Mouse (Mus musculus) adrenal gland, postnatal 25 days (tissue): Measurements from ENCODE around the gene Agbl5. TPM values are rescaled to one million over a fixed set of nuclear protein-coding genes. Genes with fewer than 3 reads are reported as not detected.
"Not testable (repeated sequence)": the region's sequence is repeated elsewhere in the genome, so short reads cannot be mapped to it uniquely, and the experiment has no call there.

ENCODE experiments used
- DNase-seq: peaks from one replicate; pipeline ENCODE4 v3.0.0; 2021; ENCODE audit warnings: mixed read lengths
- long read RNA-seq: library from polyadenylated mRNA; stranded (forward); transcript quantifications from one replicate; pipeline ENCODE4 v2.0.0, GENCODE M21; 2021
- total RNA-seq: library from RNA; stranded (reverse); gene quantifications from 2 replicates; pipeline ENCODE4 v1.2.3, GENCODE M21; 2021

The Agbl5 gene
- total RNA-seq, result 12.1 and 17.3 TPM in 2 replicates
- long read RNA-seq, partial matches to known transcripts, result 2 of 4 reads
- long read RNA-seq, other reads (novel, unspliced or antisense), result 2 of 4 reads

- peak; percentile 90 for DNase-seq
These were observed at the start of gene Agbl5 for GRCm38 (mm10) chr5:30888337-30889087. Gene Agbl5, plus strand, starts transcription at chr5:30888694.

GRCm38 (mm10) chr5:30839731-30840130 is 48.8 kb upstream of the Agbl5 start:
- DNase-seq, result no peak

GRCm38 (mm10) chr5:30841896-30842295 is 46.6 kb upstream of the Agbl5 start:
- DNase-seq, result no peak

- no peak for DNase-seq
These were observed 38.5 kb upstream of the Agbl5 start for GRCm38 (mm10) chr5:30849891-30850555.

GRCm38 (mm10) chr5:30850556-30850925 is 38.0 kb upstream of the Agbl5 start:
- DNase-seq, result no peak

- no peak for DNase-seq
These were observed 35.0 kb upstream of the Agbl5 start for GRCm38 (mm10) chr5:30853522-30853921.

GRCm38 (mm10) chr5:30855674-30856073 is 32.8 kb upstream of the Agbl5 start:
- no peak for DNase-seq

GRCm38 (mm10) chr5:30856124-30856523 is 32.4 kb upstream of the Agbl5 start:
- DNase-seq, result no peak

- no peak for DNase-seq
These were observed 24.6 kb upstream of the Agbl5 start for GRCm38 (mm10) chr5:30863852-30864251.

- no peak for DNase-seq
These were observed 24.2 kb upstream of the Agbl5 start for GRCm38 (mm10) chr5:30864322-30864721.

GRCm38 (mm10) chr5:30866871-30867270 is 21.6 kb upstream of the Agbl5 start:
- no peak for DNase-seq

GRCm38 (mm10) chr5:30867712-30868111 is 20.8 kb upstream of the Agbl5 start, which contains the start of gene Tmem214:
Gene Tmem214, plus strand, starts transcription at chr5:30868012.
- DNase-seq, result no peak

- DNase-seq, result no peak
These were observed 19.5 kb upstream of the Agbl5 start for GRCm38 (mm10) chr5:30868981-30869380.

GRCm38 (mm10) chr5:30869405-30870130 is 18.9 kb upstream of the Agbl5 start:
- DNase-seq, result peak; percentile 94

- DNase-seq, result no peak
These were observed 18.4 kb upstream of the Agbl5 start for GRCm38 (mm10) chr5:30870131-30870406.

GRCm38 (mm10) chr5:30872574-30872973 is 15.9 kb upstream of the Agbl5 start:
- no peak for DNase-seq

- DNase-seq, result no peak
These were observed 14.1 kb upstream of the Agbl5 start for GRCm38 (mm10) chr5:30874365-30874764.

- DNase-seq, result no peak
These were observed 9.9 kb upstream of the Agbl5 start for GRCm38 (mm10) chr5:30878616-30879015.

GRCm38 (mm10) chr5:30879347-30879943 is 9.0 kb upstream of the Agbl5 start:
- DNase-seq, result no peak

- not testable (repeated sequence) for DNase-seq
These were observed 6.7 kb upstream of the Agbl5 start for GRCm38 (mm10) chr5:30881839-30882238.

GRCm38 (mm10) chr5:30886209-30886608 is 2.3 kb upstream of the Agbl5 start:
- DNase-seq, result no peak

- DNase-seq, result no peak
These were observed 1.8 kb upstream of the Agbl5 start for GRCm38 (mm10) chr5:30886731-30887130.

- DNase-seq, result peak; percentile 66
These were observed 1.1 kb upstream of the Agbl5 start for GRCm38 (mm10) chr5:30887331-30887761.
